Mouse (Mus musculus): ENCODE measurements around the gene Atp5s.
A peak's percentile ranks its signal among the peaks of the same experiment; 100 is the strongest.

Atp5s gene

GRCm38 (mm10) chr12:69724711-69725460 is at the start of gene Atp5s, which contains the start of gene L2hgdh:
Atp5s (plus strand) TSS chr12:69724950.
L2hgdh (minus strand) TSS chr12:69724873.
- DNase-seq (ENCODE audit: low read depth, low spot score), result peak; percentile 97

DNA sequence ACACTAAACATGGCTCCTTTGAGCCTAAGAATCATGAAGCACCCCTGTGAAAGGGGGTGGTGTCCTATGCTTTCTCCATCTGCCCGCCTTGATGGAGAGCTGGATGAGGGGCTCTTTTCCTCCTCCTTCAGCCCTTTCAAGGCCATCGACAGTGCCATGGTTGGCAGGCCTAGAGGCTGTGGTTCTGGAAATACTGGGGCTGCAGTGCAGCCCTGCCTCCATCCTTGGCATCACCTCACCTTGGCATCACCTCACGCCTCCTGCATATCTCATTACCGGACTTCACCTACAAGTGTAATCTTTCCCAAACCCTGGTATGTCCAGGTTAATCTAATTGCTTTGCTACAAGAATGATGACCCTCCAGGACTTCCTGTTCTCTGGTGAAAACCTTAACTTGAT is 48.6 kb upstream of the Atp5s start:
- no peak for DNase-seq (ENCODE audit: low read depth, low spot score)

GRCm38 (mm10) chr12:69680635-69681565 is 43.9 kb upstream of the Atp5s start:
- peak; percentile 36 for DNase-seq (ENCODE audit: low read depth, low spot score)

- DNase-seq (ENCODE audit: low read depth, low spot score), result peak; percentile 23
Observed at GRCm38 (mm10) chr12:69681566-69682061, 43.1 kb upstream of the Atp5s start, which contains the start of gene Sos2. Sos2 (minus strand) TSS chr12:69681852.

DNA sequence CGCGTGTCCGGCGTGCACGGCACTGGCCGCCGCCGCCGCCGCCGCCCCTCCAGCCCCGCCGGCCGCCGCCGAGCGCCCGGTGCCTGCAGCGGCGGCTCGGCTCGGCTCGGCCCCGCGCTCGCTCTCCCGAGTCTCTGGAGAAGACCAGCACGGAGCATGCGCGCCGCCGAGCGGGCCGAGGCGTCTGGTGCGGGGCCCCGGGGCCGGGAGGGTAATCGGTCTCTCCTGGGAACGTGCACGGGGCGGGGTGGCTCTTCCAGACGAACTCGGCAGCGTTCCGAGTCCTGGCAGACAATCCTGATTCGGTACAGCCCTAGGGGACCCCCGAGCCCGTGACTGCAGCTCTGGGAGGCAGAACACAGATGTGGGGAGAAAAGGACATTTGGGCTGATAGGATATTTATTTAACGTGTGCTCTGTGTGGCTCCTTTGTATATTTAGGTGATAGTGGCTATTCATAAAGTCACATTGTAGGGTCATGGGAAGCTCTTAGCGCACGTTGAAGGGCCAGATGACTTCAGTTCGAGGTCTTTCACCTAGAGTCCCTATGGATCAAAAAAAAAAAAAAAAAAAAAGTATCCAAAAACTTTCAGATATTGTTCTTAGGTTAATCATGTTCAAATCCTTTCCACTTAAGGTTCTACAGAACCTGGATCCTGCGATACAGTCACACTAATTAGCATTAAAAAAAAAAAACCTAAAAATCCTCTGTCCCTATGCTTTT is 42.5 kb upstream of the Atp5s start:
- DNase-seq (ENCODE audit: low read depth, low spot score), result peak; percentile 73

DNA sequence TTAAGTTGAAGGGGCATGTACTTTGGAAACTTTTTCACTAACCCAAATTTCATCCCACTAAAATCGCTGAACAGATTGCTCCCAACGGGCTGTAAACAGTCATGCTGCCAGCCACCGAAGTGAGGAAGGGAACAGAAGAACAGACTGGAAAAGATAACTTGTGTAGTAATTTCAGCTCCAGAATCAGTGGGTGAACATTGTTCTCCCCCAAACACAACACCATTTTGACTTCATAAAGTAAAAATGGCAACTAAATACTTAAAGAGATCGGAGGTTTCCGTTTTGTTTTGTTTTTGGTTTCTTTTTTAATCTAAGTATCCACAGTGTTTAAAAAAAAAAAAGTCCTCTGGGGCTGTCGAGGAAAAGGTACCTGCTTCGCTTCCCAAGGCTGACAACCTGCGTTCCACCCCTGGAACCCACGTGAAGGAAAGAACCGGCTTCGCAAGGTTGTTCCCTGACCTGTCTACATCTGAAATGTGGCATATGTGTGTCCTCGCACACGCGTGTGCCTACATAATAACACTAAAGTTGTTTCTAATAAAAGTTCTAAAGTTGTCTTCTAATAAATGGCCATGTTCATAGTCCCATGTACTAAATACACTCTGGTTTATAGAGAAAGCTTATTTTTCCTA is 41.8 kb upstream of the Atp5s start:
- no peak for DNase-seq (ENCODE audit: low read depth, low spot score)

DNA sequence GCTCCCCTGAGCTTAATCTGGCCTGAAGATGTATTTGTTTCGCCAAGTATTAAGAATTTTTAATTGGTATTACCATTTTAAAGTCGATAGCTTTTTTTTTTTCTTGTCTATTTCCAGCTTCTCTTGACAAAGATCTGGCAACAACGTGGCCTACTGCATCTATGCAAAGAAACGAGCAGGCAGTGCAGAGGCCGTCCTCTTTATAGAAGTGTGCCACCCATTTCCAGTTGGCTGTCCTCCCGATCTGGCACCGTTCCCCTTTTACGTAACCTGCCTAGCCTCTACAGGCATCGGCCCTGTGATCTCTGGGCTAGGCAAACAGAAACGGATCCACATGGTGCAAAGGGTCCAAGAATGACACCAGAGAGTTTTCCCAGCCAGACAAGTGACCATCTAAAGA is 41.2 kb upstream of the Atp5s start:
- no peak for DNase-seq (ENCODE audit: low read depth, low spot score)

DNA sequence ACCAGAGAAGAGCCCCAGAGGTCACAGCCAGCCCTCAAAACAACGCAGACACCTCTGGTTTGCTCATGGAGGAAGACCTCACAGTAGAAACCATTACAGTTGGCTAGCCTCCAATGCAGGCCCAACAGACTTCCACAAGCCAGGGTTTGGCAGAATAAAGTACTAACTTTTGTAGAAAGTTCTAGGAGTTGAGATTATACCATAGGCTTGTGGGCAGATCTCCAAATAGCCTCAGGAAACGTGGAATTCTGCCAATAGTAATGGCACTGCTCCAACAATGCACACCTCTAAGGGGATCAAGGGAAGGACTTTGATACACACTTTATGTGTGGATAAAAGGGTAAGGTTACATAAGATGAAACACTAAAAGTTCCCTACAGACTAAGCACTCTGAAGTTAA is 36.4 kb upstream of the Atp5s start:
- DNase-seq (ENCODE audit: low read depth, low spot score), result no peak

GRCm38 (mm10) chr12:69689094-69689493 is 35.7 kb upstream of the Atp5s start:
- DNase-seq (ENCODE audit: low read depth, low spot score), result peak; percentile 51

DNA sequence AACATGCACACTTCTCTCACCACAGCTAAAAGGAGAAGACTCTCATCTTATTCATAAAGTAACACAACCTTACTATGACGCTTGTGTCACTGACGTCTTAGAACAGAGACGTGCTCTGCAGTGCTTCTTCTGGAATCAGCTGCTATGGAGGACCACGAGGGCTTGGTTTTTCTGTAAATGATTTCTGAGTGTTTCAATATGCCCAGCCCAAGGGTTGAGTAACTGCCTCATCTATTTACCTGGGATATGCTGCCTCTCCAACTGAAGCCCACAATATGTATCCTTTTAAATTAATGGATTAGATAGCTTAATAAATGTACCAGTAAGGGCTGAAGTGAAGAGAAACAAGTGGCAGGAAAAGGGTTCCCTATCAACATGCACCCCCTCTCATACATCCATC is 34.0 kb upstream of the Atp5s start:
- no peak for DNase-seq (ENCODE audit: low read depth, low spot score)

GRCm38 (mm10) chr12:69693471-69693870 is 31.3 kb upstream of the Atp5s start:
- peak; percentile 83 for DNase-seq (ENCODE audit: low read depth, low spot score)

DNA sequence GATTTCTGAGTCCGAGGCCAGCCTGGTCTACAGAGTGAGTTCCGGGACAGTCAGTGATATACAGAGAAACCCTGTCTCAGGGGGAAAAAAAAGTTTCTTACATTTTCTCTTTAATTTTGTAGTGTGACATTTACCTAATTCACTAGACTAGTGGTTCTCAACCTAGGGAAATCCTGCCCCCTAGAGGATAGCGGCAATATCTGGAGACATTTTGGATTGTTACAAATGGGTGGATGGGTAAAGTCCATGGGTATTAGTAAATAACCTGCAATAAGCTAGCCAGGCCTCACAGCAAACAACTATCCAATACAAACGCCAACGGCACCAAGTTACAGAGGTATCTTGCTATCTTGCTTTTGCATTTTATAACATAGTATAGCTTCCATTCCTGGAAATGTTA is 28.0 kb upstream of the Atp5s start:
- DNase-seq (ENCODE audit: low read depth, low spot score), result peak; percentile 57

DNA sequence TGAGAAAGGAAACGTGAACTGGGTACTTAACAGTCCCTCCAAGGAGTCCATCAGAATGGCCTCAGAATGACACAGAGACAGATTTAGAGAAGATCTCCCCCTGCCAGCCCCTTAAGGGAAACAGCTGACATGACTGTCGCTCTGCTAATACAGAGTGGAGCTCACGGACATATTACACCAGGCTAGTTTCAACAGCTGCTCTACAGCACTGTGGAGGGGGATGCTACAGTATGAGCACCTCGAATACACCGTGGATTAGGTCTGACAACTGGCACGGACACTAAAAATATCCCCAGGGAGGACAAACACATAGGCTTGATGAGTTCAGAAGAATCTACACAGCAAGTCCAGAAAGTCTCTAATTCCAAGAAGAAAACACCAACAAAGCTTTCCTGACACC is 26.4 kb upstream of the Atp5s start:
- no peak for DNase-seq (ENCODE audit: low read depth, low spot score)

- DNase-seq (ENCODE audit: low read depth, low spot score), result no peak
Observed at GRCm38 (mm10) chr12:69704799-69705458, 19.8 kb upstream of the Atp5s start.

- no peak for DNase-seq (ENCODE audit: low read depth, low spot score)
Observed at GRCm38 (mm10) chr12:69713628-69714027, 11.1 kb upstream of the Atp5s start.

DNA sequence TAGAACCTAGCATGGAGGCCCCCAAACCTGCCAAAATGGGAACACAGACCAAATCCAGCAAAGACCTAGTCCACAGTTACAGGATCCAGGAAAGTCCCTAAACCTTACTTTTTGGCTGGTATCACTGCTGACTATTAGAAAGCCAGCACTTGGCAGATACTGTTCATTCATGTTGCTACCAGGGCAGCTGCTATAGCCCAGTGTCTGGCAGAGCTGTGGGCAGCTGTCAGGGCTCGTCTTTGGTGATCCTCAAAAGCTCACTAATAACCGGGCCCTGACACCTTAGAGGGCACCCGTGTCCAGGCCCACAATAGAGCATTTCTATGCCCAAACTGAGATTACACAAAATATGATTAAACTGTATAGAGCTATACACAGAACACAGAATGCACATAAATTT is 1.9 kb upstream of the Atp5s start:
- DNase-seq (ENCODE audit: low read depth, low spot score), result no peak

DNA sequence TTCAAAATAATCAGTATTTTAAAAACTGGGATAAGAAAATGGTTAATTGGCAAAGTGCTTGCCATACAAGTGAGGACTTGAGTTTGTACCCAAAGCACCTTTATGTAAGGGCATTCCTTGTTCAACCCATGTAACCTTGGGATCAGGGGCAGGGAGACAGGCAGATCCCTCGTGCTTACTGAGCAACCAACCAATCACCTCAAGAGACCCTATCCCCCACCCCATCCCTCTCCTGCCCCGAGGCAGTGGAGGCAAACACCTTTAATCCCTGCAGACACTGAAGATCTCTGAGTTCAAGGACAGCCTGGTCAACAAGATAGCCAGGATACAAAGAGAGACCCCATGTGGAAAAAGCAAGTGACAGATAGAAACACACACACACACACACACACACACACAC is 1.4 kb upstream of the Atp5s start:
- DNase-seq (ENCODE audit: low read depth, low spot score), result peak; percentile 35

DNA sequence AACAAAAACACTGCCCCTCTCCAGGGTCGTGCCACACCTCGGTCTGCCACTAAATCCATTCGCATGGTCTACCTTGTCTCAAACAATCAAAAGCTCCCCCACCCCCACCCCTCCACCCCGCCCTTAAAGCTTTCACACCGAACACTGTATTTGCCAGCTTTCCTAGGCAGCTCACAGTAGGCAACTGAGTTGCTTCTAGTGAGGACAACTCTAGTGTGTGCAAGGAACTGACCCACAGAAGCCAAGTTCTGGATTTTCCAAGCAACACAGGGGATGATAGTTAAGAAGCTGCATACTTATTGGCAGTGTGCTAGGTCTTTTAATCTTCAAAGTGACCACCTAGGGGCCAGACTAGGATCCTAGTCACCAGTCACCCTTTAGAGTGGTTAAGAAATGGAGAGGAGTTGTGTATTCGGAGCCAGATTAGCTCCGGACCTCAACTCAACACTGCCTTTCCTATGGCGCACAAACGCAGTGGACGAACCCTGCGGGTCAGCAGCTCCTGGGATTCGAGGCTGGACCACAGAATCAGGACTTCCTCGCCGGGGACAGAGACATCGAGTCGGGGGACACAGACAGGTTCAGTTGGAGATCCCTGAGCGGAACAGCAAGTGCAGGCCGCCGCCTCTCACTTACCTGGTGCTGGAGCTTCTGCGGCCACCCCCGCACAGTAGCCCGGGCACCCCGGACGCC is 586 bp upstream of the Atp5s start:
- peak; percentile 50 for DNase-seq (ENCODE audit: low read depth, low spot score)

DNA sequence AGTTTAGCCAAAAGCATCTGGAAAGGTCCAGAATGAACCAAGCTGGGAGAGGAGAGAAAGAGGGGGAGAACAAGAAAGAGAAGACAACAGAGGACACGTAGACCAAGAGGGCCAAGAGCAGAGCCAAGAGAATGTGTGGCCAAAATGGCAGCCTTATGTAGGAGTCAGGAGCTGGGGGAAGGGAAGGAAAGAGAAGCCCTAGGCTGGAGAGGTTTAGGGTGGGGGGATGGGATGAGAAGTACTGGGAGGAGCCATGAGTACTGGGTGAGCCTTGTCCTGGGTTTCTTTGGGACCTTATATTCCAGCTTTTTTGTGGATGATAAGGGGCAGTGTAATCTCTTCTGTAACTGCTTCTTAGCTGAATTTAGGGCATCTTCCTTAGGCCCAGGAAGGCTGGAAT is 4.5 kb downstream of the Atp5s start:
- DNase-seq (ENCODE audit: low read depth, low spot score), result peak; percentile 79

DNA sequence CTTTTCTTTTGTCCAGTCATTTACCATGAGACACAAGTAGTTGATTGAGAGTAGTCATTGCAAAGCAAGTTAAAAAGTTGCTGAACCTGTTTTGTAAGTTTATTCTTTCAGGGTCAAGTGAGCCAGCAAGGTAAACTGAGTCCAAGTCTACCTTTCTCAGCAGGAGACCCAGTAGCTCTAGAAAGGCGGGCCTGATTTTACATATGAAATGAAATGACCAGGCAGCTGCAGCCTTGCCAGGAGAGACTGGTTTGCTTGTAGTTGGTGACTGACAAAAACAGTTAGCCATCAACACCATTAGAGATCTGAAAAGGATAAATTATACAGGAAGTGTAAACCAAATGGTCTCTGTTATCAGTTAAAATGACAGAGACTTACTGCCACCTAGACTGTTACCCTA is 5.6 kb downstream of the Atp5s start:
- peak; percentile 53 for DNase-seq (ENCODE audit: low read depth, low spot score)
